Mouse (Mus musculus) hindbrain, embryonic 12.5 days (tissue): Measurements from ENCODE around the gene Katnal1. TPM values are rescaled to one million over a fixed set of nuclear protein-coding genes. Genes with fewer than 3 reads are reported as not detected.

Source experiments
- ATAC-seq: fragments of 200-750 bp; cut with Nextera tagmentation; 2 replicates; pipeline ENCODE4 v1.8.0; 2017; ENCODE audit warnings: moderate TSS enrichment; ENCODE audit not compliant: low FRiP score
- H3K27ac ChIP-seq: fragments of 300-500 bp; sonication (generic); 2 replicates; pipeline ENCODE4 v1.5.1; 2016; ENCODE audit warnings: mild to moderate bottlenecking
- H3K27me3 ChIP-seq: fragments of 300-500 bp; sonication (generic); 2 replicates; pipeline ENCODE4 v1.6.1; 2016; ENCODE audit warnings: mild to moderate bottlenecking
- H3K36me3 ChIP-seq: fragments of 300-500 bp; sonication (generic); 2 replicates; pipeline ENCODE4 v1.6.1; 2016; ENCODE audit warnings: mild to moderate bottlenecking
- H3K4me1 ChIP-seq: fragments of 300-500 bp; sonication (generic); 2 replicates; pipeline ENCODE4 v1.6.1; 2016
- H3K4me2 ChIP-seq: fragments of 300-500 bp; sonication (generic); replicated peaks from 2 replicates; pipeline ENCODE4 v1.6.1; 2016; ENCODE audit warnings: mild to moderate bottlenecking
- H3K4me3 ChIP-seq: fragments of 300-500 bp; sonication (generic); 2 replicates; pipeline ENCODE4 v1.5.1; 2016; ENCODE audit warnings: mild to moderate bottlenecking
- H3K9ac ChIP-seq: fragments of 300-500 bp; sonication (generic); 2 replicates; pipeline ENCODE4 v1.6.1; 2016; ENCODE audit warnings: mild to moderate bottlenecking, moderate library complexity
- H3K9me3 ChIP-seq: fragments of 300-500 bp; sonication (generic); replicated peaks from 2 replicates; pipeline ENCODE4 v1.6.1; 2016; ENCODE audit warnings: mild to moderate bottlenecking
- WGBS: fragments of 180-500 bp; shearing (Covaris S2); methylation state at CpG from one replicate; pipeline ENCODE4 v1.1.7; 2016; 5-methylcytosine and 5-hydroxymethylcytosine counted together
- polyA plus RNA-seq: library from polyadenylated mRNA; unstranded; fragments of >200 nt; fragmentation: Nextera tagmentation; extraction: Ambion mirVana; gene quantifications from 2 replicates; pipeline ENCODE4 v1.2.1, GENCODE M21; 2016

Gene Katnal1
- polyA plus RNA-seq, 1 experiment from 2014 or later: 30.8 TPM

GRCm38 (mm10) chr5:148965691-148966333, 36.7 kb upstream of the Katnal1 start:
- Histone ChIP-seq H3K4me3 (no peak overlapping the region), H3K4me1 (peaks cover 21% of the 10 kb centered on the region), H3K4me2 (0 out of 2 replicates have a peak overlapping the region, but pooled peaks have one; percentile 3), H3K36me3 (no peaks in the 10 kb centered on the region), H3K27me3 (no peaks in the 10 kb centered on the region), H3K9ac (no peak overlapping the region; the same call in 1 of the 2 replicates), H3K27ac (peak overlapping the region; percentile 52), H3K9me3 (0 out of 2 replicates have a peak, but pooled peaks cover 3% of the 10 kb centered on the region)
- 37% methylated on average over 13 of the region's 13 CpGs for WGBS
- ATAC-seq: no peak

GRCm38 (mm10) chr5:148965089-148965591, 36.0 kb upstream of the Katnal1 start:
- no peak overlapping the region for H3K27ac ChIP-seq
- ATAC-seq: no peak
- 73% methylated on average over 15 of the region's 15 CpGs for WGBS

GRCm38 (mm10) chr5:148964251-148964650, 35.1 kb upstream of the Katnal1 start:
- H3K9ac ChIP-seq: no peak overlapping the region
- peaks cover 26% of the 10 kb centered on the region for H3K4me1 ChIP-seq
- no peaks in the 10 kb centered on the region for H3K36me3 ChIP-seq
- no peak overlapping the region for H3K27ac ChIP-seq
- 57% methylated on average over 1 of the region's 1 CpGs for WGBS
- 0 out of 2 replicates have a peak, but pooled peaks cover 3% of the 10 kb centered on the region for H3K9me3 ChIP-seq
- no peaks in the 10 kb centered on the region for H3K27me3 ChIP-seq
- H3K4me2 ChIP-seq: no peak overlapping the region
- no peak overlapping the region for H3K4me3 ChIP-seq
- ATAC-seq: no peak

More at GRCm38 (mm10) chr5:148965089-148965591, 36.0 kb upstream of the Katnal1 start:
- Histone ChIP-seq H3K9me3 (0 out of 2 replicates have a peak, but pooled peaks cover 3% of the 10 kb centered on the region), H3K4me1 (peaks cover 23% of the 10 kb centered on the region), H3K4me2 (no peak overlapping the region), H3K9ac (no peak overlapping the region), H3K36me3 (no peaks in the 10 kb centered on the region), H3K27me3 (no peaks in the 10 kb centered on the region), H3K4me3 (no peak overlapping the region)

- 0 out of 2 replicates have a peak, but pooled peaks cover 3% of the 10 kb centered on the region for H3K9me3 ChIP-seq
- 61% methylated on average over 10 of the region's 10 CpGs for WGBS
- no peaks in the 10 kb centered on the region for H3K36me3 ChIP-seq
- peaks cover 18% of the 10 kb centered on the region for H3K4me1 ChIP-seq
- no peak overlapping the region for H3K4me3 ChIP-seq
- no peak overlapping the region for H3K27ac ChIP-seq
- H3K27me3 ChIP-seq: 0 out of 2 replicates have a peak, but pooled peaks cover 3% of the 10 kb centered on the region
- H3K9ac ChIP-seq: no peak overlapping the region
- ATAC-seq: no peak
- peak overlapping the region; percentile 91; the same call in 1 of the 2 replicates for H3K4me2 ChIP-seq
These were observed 31.1 kb upstream of the Katnal1 start for GRCm38 (mm10) chr5:148960211-148960610.

- Histone ChIP-seq H3K27ac (no peak overlapping the region), H3K27me3 (0 out of 2 replicates have a peak, but pooled peaks cover 3% of the 10 kb centered on the region), H3K4me2 (peak overlapping the region; percentile 91), H3K9ac (peak overlapping the region; percentile 47), H3K36me3 (no peaks in the 10 kb centered on the region), H3K4me3 (peak overlapping the region; percentile 39), H3K9me3 (0 out of 2 replicates have a peak, but pooled peaks cover 3% of the 10 kb centered on the region), H3K4me1 (peaks cover 22% of the 10 kb centered on the region)
- ATAC-seq: peak; percentile 49
- 3% methylated on average over 38 of the region's 39 CpGs for WGBS
These were observed 30.2 kb upstream of the Katnal1 start for GRCm38 (mm10) chr5:148959068-148959990.

GRCm38 (mm10) chr5:148958355-148958754, 29.2 kb upstream of the Katnal1 start:
- 41% methylated on average over 9 of the region's 9 CpGs for WGBS
- Histone ChIP-seq H3K4me1 (peaks cover 22% of the 10 kb centered on the region), H3K36me3 (no peaks in the 10 kb centered on the region), H3K27me3 (0 out of 2 replicates have a peak, but pooled peaks cover 3% of the 10 kb centered on the region), H3K4me2 (no peak overlapping the region; the same call in 1 of the 2 replicates), H3K4me3 (no peak overlapping the region), H3K27ac (no peak overlapping the region), H3K9me3 (no peaks in the 10 kb centered on the region), H3K9ac (no peak overlapping the region)
- ATAC-seq: no peak

GRCm38 (mm10) chr5:148956898-148957535, 27.9 kb upstream of the Katnal1 start:
- ATAC-seq: no peak
- H3K9ac ChIP-seq: no peak overlapping the region
- H3K36me3 ChIP-seq: no peaks in the 10 kb centered on the region
- 0 out of 2 replicates have a peak, but pooled peaks cover 3% of the 10 kb centered on the region for H3K27me3 ChIP-seq
- 58% methylated on average over 9 of the region's 9 CpGs for WGBS
- H3K9me3 ChIP-seq: no peaks in the 10 kb centered on the region
- H3K4me1 ChIP-seq: peaks cover 22% of the 10 kb centered on the region
- no peak overlapping the region for H3K4me3 ChIP-seq
- no peak overlapping the region for H3K4me2 ChIP-seq
- H3K27ac ChIP-seq: no peak overlapping the region

- Histone ChIP-seq H3K27ac (no peak overlapping the region), H3K9ac (no peak overlapping the region), H3K4me1 (peaks cover 22% of the 10 kb centered on the region), H3K9me3 (no peaks in the 10 kb centered on the region), H3K27me3 (0 out of 2 replicates have a peak, but pooled peaks cover 3% of the 10 kb centered on the region), H3K4me3 (no peak overlapping the region), H3K4me2 (no peak overlapping the region), H3K36me3 (no peaks in the 10 kb centered on the region)
- ATAC-seq: no peak
- 73% methylated on average over 9 of the region's 9 CpGs for WGBS
These were observed 27.0 kb upstream of the Katnal1 start for GRCm38 (mm10) chr5:148956091-148956490.

GRCm38 (mm10) chr5:148955575-148955974, 26.5 kb upstream of the Katnal1 start:
- WGBS: 96% methylated on average over 6 of the region's 6 CpGs

GRCm38 (mm10) chr5:148954314-148955060, 25.4 kb upstream of the Katnal1 start:
- Histone ChIP-seq H3K36me3 (no peaks in the 10 kb centered on the region), H3K4me3 (no peak overlapping the region), H3K9ac (no peak overlapping the region), H3K4me2 (no peak overlapping the region), H3K27ac (no peak overlapping the region), H3K9me3 (no peaks in the 10 kb centered on the region), H3K4me1 (peaks cover 13% of the 10 kb centered on the region), H3K27me3 (0 out of 2 replicates have a peak, but pooled peaks cover 3% of the 10 kb centered on the region)
- 79% methylated on average over 22 of the region's 22 CpGs for WGBS
- no peak for ATAC-seq

More at GRCm38 (mm10) chr5:148955575-148955974, 26.5 kb upstream of the Katnal1 start:
- no peak overlapping the region for H3K4me3 ChIP-seq
- H3K9ac ChIP-seq: no peak overlapping the region
- H3K36me3 ChIP-seq: no peaks in the 10 kb centered on the region
- no peak overlapping the region for H3K27ac ChIP-seq
- 0 out of 2 replicates have a peak, but pooled peaks cover 3% of the 10 kb centered on the region for H3K27me3 ChIP-seq
- no peaks in the 10 kb centered on the region for H3K9me3 ChIP-seq
- ATAC-seq: no peak
- peaks cover 22% of the 10 kb centered on the region for H3K4me1 ChIP-seq
- H3K4me2 ChIP-seq: no peak overlapping the region

- Histone ChIP-seq H3K36me3 (no peaks in the 10 kb centered on the region), H3K27me3 (no peaks in the 10 kb centered on the region), H3K9me3 (no peaks in the 10 kb centered on the region), H3K4me1 (peaks cover 6% of the 10 kb centered on the region; the same call in 1 of the 2 replicates), H3K9ac (no peak overlapping the region), H3K4me3 (no peak overlapping the region), H3K27ac (no peak overlapping the region), H3K4me2 (no peak overlapping the region)
- WGBS: 86% methylated on average over 5 of the region's 5 CpGs
- ATAC-seq: no peak
These were observed 24.0 kb upstream of the Katnal1 start for GRCm38 (mm10) chr5:148953098-148953497.
